Mouse (Mus musculus) embryonic fibroblast, embryonic 13.5 days (primary cell): ENCODE measurements around the gene Rrp36.

ENCODE experiments used
- CTCF ChIP-seq: IDR thresholded peaks from 2 replicates; pipeline ENCODE4 v1.5.1; 2011; ENCODE audit warnings: mild to moderate bottlenecking, control low read depth, low read length, moderate library complexity, borderline replicate concordance; ENCODE audit not compliant: insufficient read depth
- POLR2A ChIP-seq: IDR thresholded peaks from 2 replicates; pipeline ENCODE4 v1.6.1; 2011; ENCODE audit warnings: low read depth, mild to moderate bottlenecking, control low read depth, low read length, moderate library complexity

GRCm38 (mm10) chr17:46691390-46691789 is 17.2 kb upstream of the Rrp36 start:
- TF ChIP-seq CTCF = no peak
- TF ChIP-seq POLR2A = no peak
